Mouse (Mus musculus) layer of hippocampus, postnatal 14 days (tissue): Measurements from ENCODE around the gene Parp3. TPM values are rescaled to one million over a fixed set of nuclear protein-coding genes. Genes with fewer than 3 reads are reported as not detected.
A peak's percentile ranks its signal among the peaks of the same experiment; 100 is the strongest.
"Not testable (repeated sequence)": the region's sequence is repeated elsewhere in the genome, so short reads cannot be mapped to it uniquely, and the experiment has no call there.

ENCODE experiments used
- DNase-seq, 2 experiments: peaks; one replicate each; pipeline ENCODE4 v3.0.0; 2021 to 2022; ENCODE audit warnings: low spot score in 2 of 2, mixed read lengths in 1 of 2
- long read RNA-seq, 2 experiments: library from polyadenylated mRNA; stranded (forward); transcript quantifications; one replicate each; pipeline ENCODE4 v2.0.0; 2021
- total RNA-seq, 2 experiments: library from RNA; stranded (reverse); gene quantifications; 2 replicates each; pipeline ENCODE4 v1.2.3; 2021

The Parp3 gene
- total RNA-seq = 1 to 10 TPM; 3.2 to 5.1 TPM
- long read RNA-seq, experiment 1, partial matches to known transcripts = 0 of 4 reads
- long read RNA-seq, experiment 1, other reads (novel, unspliced or antisense) = 3 of 4 reads
- long read RNA-seq, experiment 2, partial matches to known transcripts = 0 of 3 reads
- long read RNA-seq, experiment 2, other reads (novel, unspliced or antisense) = 1 of 3 reads

DNA sequence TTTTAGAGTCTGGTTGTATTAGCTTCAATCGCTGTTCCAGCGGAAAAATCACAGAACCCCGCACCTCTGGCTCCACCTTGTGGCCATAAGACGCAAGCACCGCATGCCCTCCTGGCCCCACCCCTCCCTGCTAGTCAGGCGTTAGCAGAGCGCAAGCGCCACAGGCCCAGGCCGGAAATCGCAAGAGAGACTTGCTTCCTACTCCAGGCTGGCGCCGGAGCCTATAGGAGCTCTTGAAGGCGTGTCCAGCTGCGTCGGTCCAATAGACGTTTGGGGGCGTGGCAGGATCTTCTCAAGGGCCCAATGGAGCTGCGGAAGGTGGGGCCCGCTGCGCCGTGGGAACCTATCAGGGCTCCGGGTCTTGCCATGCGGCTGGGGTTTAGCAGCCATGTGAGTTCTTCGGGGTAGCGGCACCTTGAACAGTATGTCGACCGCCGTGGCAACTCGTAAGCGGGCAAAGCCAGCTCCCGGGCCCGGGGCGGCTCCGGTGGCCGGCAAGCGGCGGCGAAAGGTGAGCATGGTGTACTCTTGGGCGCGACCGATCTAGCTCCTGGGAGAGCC is at the start of gene Parp3:
Gene Parp3, minus strand, starts transcription at position 26 of the 561 bp plus-strand sequence.
- peak; percentile 99 to 100 for DNase-seq

DNA sequence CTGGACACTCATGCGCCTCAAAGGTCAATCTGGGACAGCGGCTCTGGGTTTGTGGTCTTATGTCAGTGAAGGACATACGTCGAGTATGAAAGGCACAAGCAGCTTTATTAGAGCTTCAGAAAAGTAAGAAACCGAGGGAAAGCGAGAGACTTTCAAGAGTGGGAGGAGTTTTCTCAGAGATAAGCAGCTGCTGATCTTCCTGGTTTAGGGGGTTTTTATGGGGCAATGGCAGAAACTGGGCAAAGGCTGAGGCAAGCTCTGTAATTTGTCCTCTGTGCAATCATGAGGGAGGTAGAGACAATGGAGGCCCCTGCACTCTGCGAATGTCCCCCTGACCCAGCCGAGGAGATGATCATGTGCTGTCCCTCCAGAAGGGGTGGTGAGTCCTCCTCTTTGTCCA is 43.2 kb upstream of the Parp3 start:
- DNase-seq = no peak

DNA sequence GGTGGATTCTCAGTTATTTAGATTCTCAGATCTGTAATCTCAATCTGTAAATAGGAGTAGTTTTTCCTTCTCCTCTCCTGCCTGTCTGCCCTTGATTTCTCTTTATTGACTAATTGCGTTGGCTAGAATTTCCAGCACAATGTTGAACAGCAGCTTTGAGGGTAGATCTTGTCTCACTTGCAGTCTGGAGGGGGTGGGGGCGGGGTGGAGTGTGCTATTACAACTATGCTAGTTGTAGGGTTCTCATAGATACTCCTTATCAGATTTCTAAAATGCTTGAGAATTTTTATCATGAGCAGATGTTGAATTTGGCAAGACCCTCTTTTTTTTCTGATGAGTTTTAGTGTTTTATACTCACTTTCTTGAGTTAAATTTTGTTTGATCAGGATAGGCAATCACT is 42.7 kb upstream of the Parp3 start:
- no peak for DNase-seq

DNA sequence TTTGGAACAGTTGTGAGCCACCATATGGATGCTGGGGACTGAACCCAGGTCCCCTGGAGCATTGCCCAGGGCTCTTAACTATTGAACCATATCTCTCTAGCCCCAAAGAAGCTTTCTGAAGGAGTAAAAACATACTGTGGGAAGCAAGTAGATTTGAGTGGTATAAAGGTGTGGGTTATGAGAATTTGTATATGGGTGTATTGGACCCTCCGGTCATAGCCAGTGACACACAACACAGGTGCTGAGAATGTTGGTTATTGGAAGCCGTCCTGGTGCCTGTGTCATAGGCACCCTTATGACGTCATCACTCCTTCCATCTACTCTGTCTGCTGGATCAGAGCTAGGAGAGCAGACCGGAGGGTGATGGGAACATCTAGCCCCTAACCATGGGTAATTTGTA is 37.5 kb upstream of the Parp3 start, which contains the start of gene Iqcf5:
Gene Iqcf5, plus strand, starts transcription at position 301 of the 400 bp plus-strand sequence.
- no peak for DNase-seq

DNA sequence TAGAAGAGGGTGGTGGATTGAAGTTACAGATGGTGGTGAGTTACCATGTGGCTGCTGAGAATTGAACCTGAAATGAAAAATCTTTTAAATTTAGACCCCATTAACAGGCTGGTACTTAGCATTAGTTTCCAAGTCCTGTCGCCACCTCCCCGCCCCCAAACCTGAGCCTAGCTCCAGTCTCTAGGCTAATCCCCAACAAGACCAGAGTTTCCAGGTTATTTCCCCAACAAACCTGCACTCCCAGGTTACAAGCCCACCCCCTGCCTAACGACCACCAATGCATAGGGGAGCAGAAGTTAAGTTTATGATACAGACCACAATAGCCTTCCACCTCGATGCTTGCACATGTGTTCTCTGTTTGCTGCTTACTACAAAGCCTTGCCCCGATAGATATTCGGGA is 36.8 kb upstream of the Parp3 start:
- no peak for DNase-seq

DNA sequence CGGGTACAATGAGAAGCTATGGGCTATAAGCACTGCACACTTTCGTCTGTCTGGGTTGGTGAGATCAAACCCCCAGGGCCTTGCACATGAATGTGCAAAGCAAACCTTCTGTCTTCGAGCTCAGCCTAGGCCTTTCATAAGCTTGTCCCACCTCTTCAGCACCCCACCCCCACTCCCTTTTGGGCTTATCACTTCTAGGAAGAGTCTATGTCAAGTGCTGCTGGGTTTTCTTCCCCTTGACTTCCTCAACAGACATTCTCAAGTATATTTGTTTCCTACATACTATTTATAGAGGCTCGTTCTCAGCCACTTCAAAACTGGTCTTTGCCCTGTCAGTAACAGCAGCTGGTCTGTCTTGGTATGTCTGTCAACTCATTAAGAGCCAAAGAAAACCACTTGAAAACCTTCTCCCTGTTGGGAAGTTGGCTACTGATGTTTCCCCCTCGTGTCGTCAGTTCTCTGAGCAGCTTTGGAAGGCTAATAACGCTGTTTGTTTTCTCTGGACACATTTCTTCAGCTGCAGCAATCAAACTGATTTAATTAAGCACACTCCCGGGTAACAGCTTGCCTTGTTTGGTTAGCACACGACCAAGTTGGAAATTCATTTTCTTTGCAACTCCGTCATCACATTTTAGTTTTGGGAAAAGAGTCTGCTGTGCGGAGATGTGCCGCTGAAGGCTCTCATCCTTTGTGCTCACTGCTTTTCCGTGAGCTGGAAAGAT is 36.1 kb upstream of the Parp3 start:
- peak; percentile 4 to 30 for DNase-seq

DNA sequence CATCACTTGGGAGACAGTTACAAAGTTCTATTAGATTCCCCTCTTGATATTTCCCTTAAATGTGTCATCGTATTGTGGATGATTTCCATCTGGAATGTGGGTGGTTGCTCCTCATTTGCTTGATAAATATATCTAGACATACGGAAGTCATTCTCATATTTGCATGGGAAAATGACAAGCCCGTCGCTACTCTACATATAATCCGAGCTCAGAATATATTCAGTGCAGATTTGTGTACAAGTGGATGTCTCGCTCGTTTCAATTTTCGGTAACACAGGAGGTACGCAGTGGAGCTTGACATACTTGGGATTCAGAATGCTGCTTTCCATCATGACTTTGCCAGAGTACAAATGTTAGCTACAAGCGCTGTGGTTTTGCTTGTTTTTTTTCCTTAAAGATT is 32.6 kb upstream of the Parp3 start:
- DNase-seq = peak in 1 of 2 experiments; percentile 42

DNA sequence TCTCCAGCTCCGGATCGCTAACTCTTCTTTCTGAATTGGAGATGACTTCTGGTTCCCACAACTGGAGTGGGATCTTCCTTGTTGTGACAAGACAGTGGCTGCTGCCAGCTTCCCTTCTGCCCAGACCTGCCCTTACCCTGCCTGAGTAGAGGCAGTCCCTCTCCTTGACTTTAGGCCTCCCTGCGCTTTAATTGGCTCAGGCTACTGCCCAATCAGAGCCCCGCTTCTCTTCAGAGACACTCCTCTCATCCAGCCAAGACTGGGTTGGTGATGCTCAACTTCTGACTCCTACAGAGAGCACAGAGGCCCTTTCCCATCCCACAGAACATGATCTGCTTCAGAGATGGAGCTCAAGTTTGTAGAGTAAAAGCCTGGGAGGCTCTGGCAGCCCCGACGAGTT is 27.5 kb upstream of the Parp3 start:
- no peak for DNase-seq

DNA sequence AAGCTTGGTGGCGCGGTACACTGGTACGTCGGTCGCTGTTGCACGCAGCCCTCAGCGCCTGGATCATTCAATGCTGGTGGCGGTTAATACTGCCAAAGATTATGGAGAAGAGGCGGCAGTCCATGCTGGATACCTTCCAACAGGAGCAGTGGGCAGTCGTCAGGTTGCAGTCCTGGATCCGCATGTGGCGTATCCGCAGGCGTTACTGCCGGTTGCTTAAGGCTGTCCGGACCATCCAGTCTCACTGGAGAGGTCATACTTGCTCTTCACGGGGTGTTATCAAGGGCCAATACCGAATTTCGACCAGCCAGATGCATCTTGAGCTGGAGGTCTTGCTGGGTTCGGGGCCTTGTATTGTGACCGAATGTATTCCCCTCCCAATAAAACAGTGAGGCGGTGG is 25.1 kb upstream of the Parp3 start:
- DNase-seq = no peak

DNA sequence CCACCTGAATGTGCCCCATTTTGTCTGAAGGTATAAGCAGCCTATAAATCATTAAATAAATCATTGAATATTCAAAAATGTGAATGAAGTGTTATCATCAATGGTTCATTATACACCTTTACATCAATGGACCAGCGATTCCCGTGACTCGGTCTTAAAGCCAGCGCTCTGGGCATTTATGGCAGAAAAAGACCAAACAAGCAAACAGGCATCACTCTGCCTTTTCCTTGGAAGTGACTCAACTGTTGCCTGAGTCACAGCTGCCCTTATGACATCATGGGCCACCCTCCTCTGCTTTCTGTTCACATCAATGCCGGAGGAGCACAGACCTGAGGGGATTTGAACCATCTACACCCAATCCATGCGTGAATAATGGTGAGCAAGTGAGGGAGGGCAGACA is 22.9 kb upstream of the Parp3 start, which contains the start of gene Iqcf1:
Gene Iqcf1, plus strand, starts transcription at position 301 of the 400 bp plus-strand sequence.
- no peak for DNase-seq

DNA sequence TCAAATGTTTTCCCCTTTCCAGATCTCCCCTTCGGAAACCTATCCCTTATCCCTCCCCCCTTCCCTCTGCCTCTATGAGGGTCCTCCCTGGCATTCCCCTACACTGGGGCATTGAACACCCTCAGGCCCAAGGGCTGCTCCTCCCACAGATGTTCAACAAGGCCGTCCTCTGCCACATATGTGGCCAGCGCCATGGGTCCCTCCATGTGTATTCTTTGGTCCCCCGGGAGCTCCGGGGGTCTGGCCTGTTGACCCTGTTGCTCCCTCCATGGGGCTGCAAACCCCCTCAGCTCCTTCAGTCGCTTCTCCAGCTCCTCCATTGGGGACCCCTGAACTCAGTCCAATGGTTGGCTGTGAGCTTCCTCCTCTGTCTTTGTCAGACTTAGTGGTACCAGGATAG is 10.9 kb upstream of the Parp3 start:
- not testable (repeated sequence) for DNase-seq

DNA sequence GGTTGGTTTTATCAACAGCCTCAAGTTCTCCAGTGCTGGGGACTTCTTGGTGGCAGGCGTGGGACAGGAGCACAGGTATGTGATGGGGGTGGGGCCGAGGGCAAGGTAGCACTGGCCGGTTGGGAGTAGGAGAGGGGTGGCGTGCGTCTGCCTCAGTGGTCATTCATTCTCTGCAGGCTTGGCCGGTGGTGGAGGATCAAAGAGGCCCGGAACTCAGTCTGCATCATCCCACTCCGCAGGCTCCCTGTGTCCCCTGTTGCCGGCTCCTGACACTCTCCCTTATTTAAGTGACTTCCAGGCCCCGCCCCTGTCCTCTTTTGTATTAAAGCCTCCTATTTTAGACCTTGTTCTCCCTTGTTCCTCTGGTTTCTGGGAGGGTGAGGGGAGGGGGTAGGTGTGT is 8.3 kb upstream of the Parp3 start:
- DNase-seq = no peak

DNA sequence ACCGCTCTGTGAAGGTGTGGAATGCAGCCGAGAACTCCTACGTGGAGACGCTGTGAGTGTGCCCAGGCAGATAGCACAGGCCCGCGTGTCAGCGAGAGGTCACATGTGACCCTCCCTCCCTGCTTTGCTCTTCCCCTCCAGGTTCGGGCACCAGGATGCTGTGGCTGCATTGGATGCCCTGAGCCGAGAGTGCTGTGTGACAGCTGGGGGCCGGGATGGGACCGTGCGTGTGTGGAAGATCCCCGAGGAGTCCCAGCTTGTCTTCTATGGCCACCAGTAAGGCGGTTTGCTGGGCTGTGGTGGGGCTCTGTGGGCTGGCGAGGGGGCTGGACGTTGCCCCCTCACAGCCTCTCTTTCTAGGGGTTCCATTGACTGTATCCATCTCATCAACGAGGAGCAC is 6.9 kb upstream of the Parp3 start:
- DNase-seq = no peak

DNA sequence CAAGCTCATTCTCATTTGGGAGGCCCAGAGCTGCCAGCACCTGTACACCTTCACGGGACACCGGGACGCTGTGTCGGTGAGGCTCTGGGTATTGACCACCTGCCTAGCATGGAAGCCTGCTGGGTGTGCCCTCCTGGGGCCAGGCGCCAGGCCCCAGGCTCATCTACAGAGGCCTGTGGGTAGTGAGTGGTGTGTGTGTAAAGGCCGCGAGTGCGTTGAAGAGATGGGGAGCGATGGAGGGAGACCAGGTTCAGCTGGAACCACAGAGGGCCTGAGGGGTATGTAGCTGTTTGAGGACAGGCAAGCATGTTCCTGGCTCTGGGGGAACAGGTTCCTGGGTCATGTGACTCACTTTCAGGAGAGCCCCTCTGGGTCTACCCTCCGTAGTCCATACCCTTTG is 6.4 kb upstream of the Parp3 start:
- DNase-seq = no peak

DNA sequence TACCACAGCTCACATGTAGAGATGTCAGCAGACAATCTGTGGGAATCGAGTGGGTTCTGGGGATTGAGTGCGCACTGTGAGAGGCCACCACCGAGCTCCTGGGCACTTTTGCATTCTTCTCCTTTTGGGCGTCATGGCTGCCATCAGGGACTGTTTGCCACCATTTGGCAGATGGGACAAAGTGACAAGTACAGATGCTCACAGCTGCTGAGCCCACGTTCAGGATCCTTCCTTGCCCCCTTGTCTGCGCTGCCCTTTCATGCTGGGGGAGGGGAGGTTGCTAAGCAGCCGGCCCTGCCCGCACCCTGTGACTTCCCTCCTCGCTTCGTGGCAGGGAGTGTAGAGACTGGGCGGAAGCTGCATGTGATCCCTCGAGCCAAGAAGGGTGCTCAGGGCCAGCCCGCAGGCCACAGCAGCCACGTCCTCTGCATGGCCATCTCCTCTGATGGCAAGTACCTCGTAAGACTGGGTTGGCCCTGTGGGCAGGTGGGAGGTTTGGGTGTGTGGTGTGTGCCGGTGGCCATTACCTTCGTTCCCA is 5.9 kb upstream of the Parp3 start:
- no peak for DNase-seq

DNA sequence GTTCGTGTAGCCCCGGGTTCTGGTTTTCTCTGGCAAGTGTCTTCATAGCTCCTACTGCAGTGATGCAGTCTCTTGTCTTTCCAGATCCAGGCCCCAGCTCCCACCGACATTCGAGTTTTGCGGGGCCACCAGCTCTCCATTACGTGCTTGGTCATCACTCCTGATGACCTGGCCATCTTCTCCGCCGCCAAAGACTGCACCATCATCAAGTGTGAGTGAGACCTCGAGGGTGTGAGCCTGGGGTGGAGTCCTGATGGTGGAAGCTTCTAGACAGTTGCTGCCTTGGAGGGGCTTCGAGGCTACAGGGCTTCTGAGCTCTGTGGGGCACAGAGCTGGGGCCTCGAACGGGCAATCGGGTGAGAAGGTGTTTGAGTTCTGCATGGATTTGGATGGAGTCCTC is 4.9 kb upstream of the Parp3 start:
- no peak for DNase-seq

DNA sequence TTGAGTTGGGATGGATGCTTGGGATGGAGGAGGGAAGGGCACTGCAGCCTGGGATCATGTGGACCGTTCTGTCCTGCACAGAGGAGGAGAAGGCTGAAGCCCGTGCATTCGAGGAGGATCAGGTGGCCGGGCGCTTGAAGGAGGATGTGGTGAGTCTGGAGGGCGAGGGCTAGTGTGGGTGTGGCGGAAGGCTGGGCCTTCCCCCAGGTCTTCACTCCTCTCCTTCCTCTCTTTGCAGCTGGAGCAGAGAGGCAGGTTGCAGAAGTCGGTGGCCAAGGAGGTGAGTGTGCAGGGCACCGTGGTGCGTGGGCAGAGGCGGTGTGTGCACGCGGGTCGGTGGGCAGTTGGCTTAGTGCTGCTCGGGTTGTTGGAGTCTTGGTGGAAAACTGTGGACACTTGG is 4.3 kb upstream of the Parp3 start:
- DNase-seq = no peak

DNA sequence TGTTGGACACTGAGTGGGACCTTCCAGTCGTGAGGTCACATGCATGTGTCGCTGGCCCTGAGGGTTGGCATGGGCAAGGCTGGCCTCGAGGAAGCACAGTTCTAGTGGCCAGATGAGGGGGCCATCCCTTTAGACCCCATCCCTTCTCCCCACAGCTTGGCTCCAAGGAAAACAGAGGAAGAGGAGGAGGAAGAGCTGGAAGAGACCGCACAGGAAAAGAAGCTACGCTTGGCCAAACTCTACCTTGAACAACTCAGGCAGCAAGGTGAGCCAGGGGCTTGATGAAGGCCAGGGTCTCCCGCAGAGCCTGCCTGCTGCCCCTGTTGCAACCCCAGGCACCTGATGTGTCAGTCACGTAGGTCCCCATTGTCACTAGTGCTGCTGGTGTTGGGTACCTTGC is 3.8 kb upstream of the Parp3 start:
- DNase-seq = no peak

DNA sequence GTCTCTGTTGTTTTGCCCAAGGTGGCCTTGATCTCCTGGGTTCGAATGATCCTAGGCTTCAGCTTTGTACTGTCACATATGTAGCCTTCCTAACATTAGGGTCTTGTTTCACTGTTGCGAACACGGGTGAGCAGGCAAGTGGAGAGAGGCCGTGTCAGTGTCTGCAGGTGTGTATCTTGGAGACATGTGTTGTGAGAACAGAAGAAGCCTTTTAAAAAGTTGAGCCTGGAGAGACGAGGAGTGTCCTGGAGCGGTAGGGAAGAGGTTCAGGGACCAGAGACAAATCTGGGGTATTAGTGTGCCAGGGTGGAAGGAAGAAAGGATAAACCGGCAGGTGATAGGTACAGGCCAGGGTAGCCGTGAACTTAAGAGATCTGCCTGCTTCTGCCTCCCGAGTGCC is 1.4 kb upstream of the Parp3 start:
- DNase-seq = no peak

DNA sequence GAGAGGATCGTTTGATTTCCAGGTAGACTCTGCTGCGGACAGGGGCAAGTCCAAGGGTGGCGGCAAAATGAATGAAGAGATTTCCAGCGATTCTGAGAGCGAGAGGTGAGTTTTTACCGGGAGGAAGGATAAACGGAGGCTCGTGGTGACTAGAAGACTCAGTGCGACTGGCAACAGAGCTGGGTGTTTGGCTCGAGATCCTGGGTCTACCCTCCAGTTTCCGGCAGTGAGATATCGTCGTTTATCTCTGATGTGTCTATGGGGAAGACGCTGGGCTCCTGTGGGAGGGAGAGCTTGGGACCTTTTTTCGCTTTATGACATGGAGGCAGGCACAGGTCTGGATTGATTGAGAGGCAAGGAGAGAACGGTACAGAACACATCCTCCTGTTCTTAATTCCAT is 900 bp upstream of the Parp3 start:
- DNase-seq = no peak

DNA sequence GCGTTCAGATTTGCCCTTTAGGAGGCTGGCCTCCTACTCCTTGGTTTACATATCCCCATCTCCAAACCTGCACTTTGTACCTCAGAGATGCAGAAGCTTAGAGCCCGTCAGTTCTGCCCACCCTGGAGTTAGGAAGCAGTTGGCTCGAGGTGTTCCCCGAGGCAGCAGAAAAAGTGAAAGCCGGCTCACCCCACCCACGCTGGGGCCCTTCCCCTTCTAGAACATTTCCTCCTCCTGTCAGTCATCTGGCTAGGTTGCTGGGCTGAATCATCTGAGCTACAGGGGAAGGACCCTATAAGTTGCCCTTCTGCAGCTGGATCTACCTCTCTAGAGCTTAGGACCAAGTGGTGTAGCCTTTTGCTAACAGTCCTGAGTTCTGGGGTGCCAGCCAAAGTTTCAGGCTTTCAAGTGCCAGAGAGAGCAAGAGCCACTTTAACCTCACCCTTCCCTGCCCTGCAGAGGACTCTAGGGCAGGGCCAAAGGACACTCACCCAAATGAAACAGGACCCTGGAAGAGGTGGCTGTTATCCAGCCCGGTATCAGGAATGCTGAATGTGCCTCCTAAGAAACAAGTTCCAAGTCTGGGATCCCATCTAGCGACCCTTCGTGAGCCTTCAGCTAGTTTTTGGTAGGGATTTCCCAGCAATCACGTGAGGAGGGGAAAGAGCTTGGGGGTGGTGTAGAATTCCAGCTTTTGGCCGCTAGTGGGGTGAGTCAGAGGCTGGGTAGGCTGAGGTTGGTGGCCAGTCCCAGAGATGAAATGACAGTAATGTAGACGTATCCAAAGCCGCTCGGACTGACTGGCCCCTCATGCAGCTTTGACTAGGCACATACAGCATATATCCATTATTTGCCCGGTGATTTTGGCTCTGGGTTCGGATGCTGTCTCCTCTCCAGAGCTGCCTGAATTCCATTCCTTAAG is 486 bp downstream of the Parp3 start:
- no peak for DNase-seq

DNA sequence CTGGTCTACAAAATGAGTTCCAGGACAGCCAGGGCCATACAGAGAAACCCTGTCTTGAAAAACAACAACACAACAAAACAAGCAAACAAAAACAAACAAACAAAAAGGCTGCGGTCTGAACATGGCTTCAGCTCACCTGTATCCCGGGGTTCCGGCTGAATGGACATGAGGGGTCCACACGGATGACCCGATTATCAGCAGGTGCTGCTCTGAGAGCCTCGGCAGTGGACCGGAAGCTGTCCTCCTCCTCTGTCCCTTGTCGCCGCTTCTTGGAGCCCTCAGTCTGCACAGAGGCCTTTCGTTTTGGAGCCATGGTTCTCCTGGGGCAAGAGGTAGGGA is 1.1 kb downstream of the Parp3 start, which contains the start of gene Rrp9:
Gene Rrp9, plus strand, starts transcription at position 301 of the 339 bp plus-strand sequence.
- DNase-seq = no peak
